Mouse (Mus musculus) hindbrain, embryonic 10.5 days (tissue): Measurements from ENCODE around the gene Epha7. TPM values are rescaled to one million over a fixed set of nuclear protein-coding genes. Genes with fewer than 3 reads are reported as not detected.

ENCODE experiments used
- DNase-seq: peaks from one replicate; pipeline ENCODE4 v3.0.0-alpha.2; 2017; ENCODE audit warnings: low spot score
- H3K27ac ChIP-seq: fragments of 300-500 bp; sonication (generic); 2 replicates; pipeline ENCODE4 v1.5.1; 2016; ENCODE audit warnings: mild to moderate bottlenecking, moderate library complexity
- H3K27me3 ChIP-seq: fragments of 300-500 bp; sonication (generic); 2 replicates; pipeline ENCODE4 v1.6.1; 2016; ENCODE audit warnings: mild to moderate bottlenecking; ENCODE audit not compliant: poor library complexity, insufficient read depth, severe bottlenecking
- H3K36me3 ChIP-seq: fragments of 300-500 bp; sonication (generic); 2 replicates; pipeline ENCODE4 v1.6.1; 2016; ENCODE audit warnings: mild to moderate bottlenecking, moderate library complexity
- H3K4me1 ChIP-seq: fragments of 300-500 bp; sonication (generic); replicated peaks from 2 replicates; pipeline ENCODE4 v1.6.1; 2016; ENCODE audit warnings: mild to moderate bottlenecking
- H3K4me3 ChIP-seq: fragments of 300-500 bp; sonication (generic); 2 replicates; pipeline ENCODE4 v1.5.1; 2016; ENCODE audit warnings: mild to moderate bottlenecking, moderate library complexity
- H3K9me3 ChIP-seq: fragments of 300-500 bp; sonication (generic); 2 replicates; pipeline ENCODE4 v1.6.1; 2016; ENCODE audit warnings: mild to moderate bottlenecking, moderate library complexity
- WGBS: fragments of 180-500 bp; shearing (Covaris S2); methylation state at CpG from one replicate; pipeline ENCODE4 v1.1.7; 2016; 5-methylcytosine and 5-hydroxymethylcytosine counted together
- polyA plus RNA-seq: library from polyadenylated mRNA; unstranded; fragments of >200 nt; fragmentation: Nextera tagmentation; extraction: Ambion mirVana; gene quantifications from 2 replicates; pipeline ENCODE4 v1.2.1, GENCODE M21; 2016

The Epha7 gene
- polyA plus RNA-seq, 1 experiment from 2014 or later = 49.7 TPM

DNA sequence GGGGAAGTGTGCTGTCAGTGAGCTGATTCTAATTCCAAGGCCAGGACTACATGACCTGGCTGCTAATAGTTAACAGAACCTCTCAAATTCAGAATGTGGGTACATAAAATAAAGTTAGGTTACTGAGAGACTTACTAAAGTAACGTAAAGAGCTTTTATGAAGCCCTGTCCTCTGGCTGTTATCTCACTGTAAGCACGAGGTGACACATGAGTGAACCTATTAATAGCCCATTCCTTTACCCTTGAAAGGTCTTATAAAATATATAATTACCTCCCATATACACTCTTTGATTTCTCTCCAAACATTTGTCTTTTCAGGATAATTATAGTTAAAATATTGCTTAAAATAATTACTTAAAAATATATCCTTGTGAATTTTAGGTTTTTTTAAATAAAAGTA lies 37.5 kb downstream of the Epha7 start:
- no peak for DNase-seq
- Histone ChIP-seq H3K27ac (no peak overlapping the region), H3K4me1 (no peaks in the 10 kb centered on the region), H3K27me3 (no peaks in the 10 kb centered on the region), H3K9me3 (no peaks in the 10 kb centered on the region), H3K36me3 (peaks cover 6% of the 10 kb centered on the region; the same call in 1 of the 2 replicates), H3K4me3 (no peak overlapping the region)
- WGBS = 94% methylated on average over 2 of the region's 2 CpGs

DNA sequence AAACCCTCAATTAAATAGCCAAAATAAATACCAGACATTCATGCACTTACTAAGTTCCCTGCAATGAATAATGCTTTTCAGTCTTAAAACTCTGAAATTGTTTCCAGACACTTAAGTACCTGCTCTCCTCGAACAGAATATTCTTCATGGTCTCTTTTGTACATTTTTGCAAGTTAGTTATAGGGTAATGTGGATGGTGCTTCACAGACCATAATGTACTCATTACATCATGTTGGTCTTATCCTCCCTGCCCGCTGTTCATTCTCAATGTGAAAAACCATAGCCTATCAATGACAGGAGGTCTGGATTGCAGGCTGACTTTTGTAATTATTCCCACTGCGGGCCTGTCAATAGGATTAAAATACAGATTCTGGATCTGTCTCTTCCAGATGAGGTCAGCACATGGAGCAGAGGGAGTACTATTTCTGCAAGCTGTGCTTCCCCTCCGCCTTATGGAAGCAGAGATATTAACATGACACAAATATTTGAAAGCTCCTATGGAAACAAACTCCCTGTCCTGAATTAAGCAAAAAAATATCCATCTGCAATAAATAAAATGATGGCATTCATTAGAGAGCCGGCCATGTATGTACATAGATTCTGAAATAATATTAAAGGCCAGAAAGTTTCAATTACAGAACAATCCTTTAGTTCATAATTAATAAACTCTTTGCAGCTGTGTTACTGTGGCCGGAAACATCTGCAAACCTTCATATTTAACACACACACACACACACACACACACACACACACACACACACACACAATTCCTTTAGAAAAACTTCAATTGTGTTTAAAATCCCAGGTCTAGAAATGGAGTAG lies 50.1 kb downstream of the Epha7 start:
- no peaks in the 10 kb centered on the region for H3K36me3 ChIP-seq
- H3K4me3 ChIP-seq = no peak overlapping the region
- H3K27ac ChIP-seq = no peak overlapping the region
- H3K9me3 ChIP-seq = no peaks in the 10 kb centered on the region
- WGBS = 89% methylated on average over 6 of the region's 6 CpGs
- DNase-seq = no peak
- no peaks in the 10 kb centered on the region for H3K4me1 ChIP-seq
- H3K27me3 ChIP-seq = no peaks in the 10 kb centered on the region

DNA sequence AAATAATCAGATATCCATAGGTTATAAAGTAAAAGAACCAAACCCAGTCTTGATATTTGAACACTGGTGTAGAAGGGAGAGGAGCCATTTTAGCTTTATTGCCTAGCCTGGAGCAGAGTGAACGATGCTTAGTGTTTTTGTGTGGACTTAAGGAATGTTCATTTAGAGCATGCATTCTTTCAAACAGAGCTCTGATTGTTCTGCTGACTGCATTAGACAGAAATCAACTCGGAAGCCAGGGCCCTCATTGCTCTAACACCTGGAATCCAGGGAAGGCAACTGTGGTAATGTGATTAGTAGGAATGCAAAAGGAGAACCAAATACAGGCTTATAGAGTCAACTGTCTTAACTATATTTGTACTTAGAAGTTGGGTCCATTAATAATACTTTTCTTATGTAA lies 53.5 kb downstream of the Epha7 start:
- Histone ChIP-seq H3K36me3 (peaks cover under 1% of the 10 kb centered on the region; the same call in 1 of the 2 replicates), H3K27me3 (no peaks in the 10 kb centered on the region), H3K4me3 (no peak overlapping the region), H3K27ac (no peak overlapping the region), H3K9me3 (no peaks in the 10 kb centered on the region), H3K4me1 (no peaks in the 10 kb centered on the region)
- no peak for DNase-seq
- whole genome bisulfite sequencing = 50% methylated on average over 2 of the region's 2 CpGs

DNA sequence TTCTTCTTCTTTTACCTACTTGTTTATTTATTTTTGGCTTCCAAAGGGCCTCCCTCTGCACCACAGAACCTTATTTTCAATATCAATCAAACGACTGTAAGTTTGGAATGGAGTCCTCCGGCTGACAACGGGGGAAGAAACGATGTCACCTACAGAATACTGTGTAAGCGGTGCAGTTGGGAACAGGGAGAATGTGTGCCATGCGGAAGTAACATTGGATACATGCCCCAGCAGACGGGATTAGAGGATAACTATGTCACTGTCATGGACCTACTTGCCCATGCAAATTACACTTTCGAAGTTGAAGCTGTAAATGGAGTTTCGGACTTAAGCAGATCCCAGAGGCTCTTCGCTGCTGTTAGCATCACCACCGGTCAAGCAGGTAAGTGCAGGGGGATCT lies 58.7 kb downstream of the Epha7 start:
- H3K4me1 ChIP-seq = no peaks in the 10 kb centered on the region
- no peaks in the 10 kb centered on the region for H3K9me3 ChIP-seq
- peaks cover 23% of the 10 kb centered on the region for H3K36me3 ChIP-seq
- 91% methylated on average over 11 of the region's 11 CpGs for WGBS
- H3K27me3 ChIP-seq = no peaks in the 10 kb centered on the region
- no peak overlapping the region for H3K4me3 ChIP-seq
- no peak overlapping the region for H3K27ac ChIP-seq
- DNase-seq = no peak

DNA sequence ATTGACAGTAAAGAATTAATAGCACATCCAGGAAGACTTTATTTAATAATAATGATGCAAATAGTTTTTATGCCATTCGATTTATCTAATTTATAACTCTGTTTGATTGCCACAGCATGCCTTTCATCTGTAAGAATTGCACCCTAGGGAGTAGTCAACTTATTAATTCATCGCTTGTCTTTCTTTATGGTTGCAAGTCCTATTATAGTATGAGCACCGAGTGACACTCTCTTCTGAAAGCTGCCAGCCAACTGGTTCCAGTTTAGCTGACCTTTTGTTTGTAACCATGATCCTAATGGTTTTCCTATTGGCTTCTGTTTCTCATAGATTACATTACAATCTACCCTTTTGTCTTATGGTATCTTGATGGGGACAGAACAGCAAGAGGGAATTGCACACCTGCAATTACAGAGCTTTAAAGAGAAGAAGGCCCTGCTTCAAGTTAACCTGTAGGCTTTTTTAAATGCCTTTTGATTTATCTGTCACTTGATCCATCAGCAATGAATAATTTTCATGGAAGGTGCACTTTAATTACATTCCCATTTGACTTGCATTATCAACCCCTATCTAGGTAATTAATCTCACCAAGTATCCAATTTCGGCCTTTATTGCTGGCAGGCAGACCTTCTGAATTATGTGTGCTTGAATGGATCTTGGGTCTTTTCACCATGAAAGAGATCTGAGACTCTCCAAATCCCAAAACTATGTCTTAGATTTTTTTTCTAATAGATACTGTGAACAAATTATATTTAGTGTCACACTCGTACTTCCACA lies 68.5 kb downstream of the Epha7 start:
- 55% methylated on average over 5 of the region's 5 CpGs for WGBS
- peaks cover 11% of the 10 kb centered on the region; the same call in 1 of the 2 replicates for H3K4me1 ChIP-seq
- H3K4me3 ChIP-seq = no peak overlapping the region
- no peaks in the 10 kb centered on the region for H3K9me3 ChIP-seq
- no peak overlapping the region for H3K27ac ChIP-seq
- no peaks in the 10 kb centered on the region for H3K27me3 ChIP-seq
- no peaks in the 10 kb centered on the region for H3K36me3 ChIP-seq
- no peak for DNase-seq

DNA sequence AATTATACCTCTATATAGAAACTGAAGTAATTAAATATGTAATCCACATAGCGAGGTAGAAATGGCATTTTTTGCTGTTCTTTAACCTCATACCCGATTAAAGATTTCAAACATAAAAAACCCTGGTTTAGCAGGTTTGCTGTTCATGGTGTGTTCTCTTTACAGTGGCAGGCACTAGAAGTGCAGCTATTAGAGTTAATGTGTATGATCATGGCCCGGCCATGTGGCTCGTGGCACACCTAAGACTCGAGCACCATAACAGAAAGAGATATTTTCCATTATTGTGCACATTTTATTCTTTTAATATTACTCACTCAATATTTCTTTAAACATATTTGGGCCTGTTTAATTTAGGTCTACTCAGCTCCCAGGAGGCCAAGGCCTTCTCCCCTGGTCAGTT lies 76.7 kb downstream of the Epha7 start:
- H3K27me3 ChIP-seq = no peaks in the 10 kb centered on the region
- H3K4me1 ChIP-seq = no peaks in the 10 kb centered on the region
- no peaks in the 10 kb centered on the region for H3K9me3 ChIP-seq
- DNase-seq = no peak
- H3K27ac ChIP-seq = no peak overlapping the region
- no peaks in the 10 kb centered on the region for H3K36me3 ChIP-seq
- H3K4me3 ChIP-seq = no peak overlapping the region
- 94% methylated on average over 5 of the region's 5 CpGs for WGBS

DNA sequence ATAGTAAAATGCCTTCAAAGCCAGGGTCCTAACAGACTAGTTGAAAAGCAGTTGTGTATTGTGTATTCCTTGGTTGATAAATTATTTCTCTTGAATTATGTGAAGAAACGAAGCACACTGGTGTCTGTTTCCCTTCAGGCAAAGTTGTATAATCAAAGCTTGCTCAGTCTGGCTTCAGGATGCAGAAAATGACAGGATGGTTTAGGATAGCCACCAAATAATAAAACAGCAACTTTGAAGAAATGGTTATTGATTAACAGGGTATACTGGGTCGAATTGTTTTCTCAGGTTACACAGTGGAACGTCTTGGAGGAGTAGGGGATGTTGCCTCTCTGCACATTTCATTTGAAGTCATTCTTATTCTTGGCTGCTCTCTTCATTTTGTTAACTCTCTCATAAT lies 77.2 kb downstream of the Epha7 start:
- no peaks in the 10 kb centered on the region for H3K9me3 ChIP-seq
- H3K36me3 ChIP-seq = no peaks in the 10 kb centered on the region
- H3K4me3 ChIP-seq = no peak overlapping the region
- H3K27ac ChIP-seq = no peak overlapping the region
- DNase-seq = no peak
- H3K27me3 ChIP-seq = no peaks in the 10 kb centered on the region
- WGBS = 71% methylated on average over 3 of the region's 3 CpGs
- H3K4me1 ChIP-seq = no peaks in the 10 kb centered on the region

DNA sequence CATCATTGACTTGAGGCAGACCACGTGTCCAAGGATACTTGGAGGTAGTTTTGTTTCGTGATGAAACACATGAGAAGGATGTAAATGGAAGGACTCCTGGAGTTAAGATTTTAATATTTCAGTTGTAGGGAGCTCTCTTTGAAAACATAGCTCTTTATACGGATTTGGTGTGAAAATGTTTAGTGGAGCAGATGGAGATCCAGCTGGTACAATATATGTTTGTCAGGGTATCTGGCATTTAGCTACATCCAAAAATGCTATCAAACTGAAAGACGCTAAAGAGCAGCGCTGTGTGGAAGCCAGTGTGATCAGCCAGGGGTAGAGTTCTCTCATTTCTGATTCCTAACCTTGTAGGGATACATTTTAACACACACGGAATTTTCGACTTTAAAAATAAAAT lies 82.5 kb downstream of the Epha7 start:
- H3K4me3 ChIP-seq = no peak overlapping the region
- DNase-seq = no peak
- H3K36me3 ChIP-seq = no peaks in the 10 kb centered on the region
- H3K4me1 ChIP-seq = no peaks in the 10 kb centered on the region
- WGBS = 93% methylated on average over 7 of the region's 7 CpGs
- no peaks in the 10 kb centered on the region for H3K27me3 ChIP-seq
- no peaks in the 10 kb centered on the region for H3K9me3 ChIP-seq
- H3K27ac ChIP-seq = no peak overlapping the region

DNA sequence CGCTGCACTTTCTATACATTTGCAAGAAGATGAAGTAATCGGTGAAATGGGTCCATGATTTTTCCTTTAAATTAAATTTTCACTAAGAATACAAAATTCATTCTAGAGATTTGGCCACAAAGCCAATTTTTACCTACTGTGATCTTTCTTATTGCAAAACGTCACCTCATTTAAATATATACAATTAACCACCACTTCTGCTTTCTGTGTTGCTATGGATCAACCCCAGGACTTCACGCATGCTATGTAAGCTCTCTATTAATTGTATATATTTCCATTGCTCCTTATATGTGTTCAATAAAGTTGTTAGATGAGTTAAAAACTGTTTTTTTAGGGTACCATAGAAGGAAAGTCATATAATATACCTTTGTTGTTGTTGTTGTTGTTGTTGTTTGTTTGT lies 86.4 kb downstream of the Epha7 start:
- Histone ChIP-seq H3K27me3 (no peaks in the 10 kb centered on the region), H3K9me3 (no peaks in the 10 kb centered on the region), H3K27ac (no peak overlapping the region), H3K4me3 (no peak overlapping the region), H3K36me3 (no peaks in the 10 kb centered on the region), H3K4me1 (no peaks in the 10 kb centered on the region)
- DNase-seq = no peak
- WGBS = 97% methylated on average over 4 of the region's 4 CpGs

DNA sequence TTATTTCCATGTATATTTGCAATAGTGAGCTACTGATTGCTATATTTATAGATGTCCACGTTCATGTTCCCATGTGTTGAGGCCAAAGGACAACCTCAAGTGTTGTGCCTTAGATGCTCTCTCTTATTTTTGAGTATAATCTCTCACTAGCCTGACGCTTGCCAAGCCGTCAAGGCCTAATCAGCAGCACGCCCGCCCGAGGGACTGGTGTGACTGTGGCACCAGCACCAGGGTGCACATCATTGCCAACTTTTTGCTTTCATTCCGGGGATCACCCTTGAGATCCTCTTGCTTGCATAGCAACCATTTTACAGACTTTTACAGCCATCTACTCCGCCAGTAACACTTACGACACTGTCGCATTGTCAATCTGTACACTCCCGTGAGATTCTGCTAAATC lies 86.9 kb downstream of the Epha7 start:
- H3K4me3 ChIP-seq = no peak overlapping the region
- H3K4me1 ChIP-seq = no peaks in the 10 kb centered on the region
- no peaks in the 10 kb centered on the region for H3K36me3 ChIP-seq
- H3K9me3 ChIP-seq = no peaks in the 10 kb centered on the region
- H3K27me3 ChIP-seq = no peaks in the 10 kb centered on the region
- DNase-seq = no peak
- WGBS = 95% methylated on average over 11 of the region's 11 CpGs
- no peak overlapping the region for H3K27ac ChIP-seq

DNA sequence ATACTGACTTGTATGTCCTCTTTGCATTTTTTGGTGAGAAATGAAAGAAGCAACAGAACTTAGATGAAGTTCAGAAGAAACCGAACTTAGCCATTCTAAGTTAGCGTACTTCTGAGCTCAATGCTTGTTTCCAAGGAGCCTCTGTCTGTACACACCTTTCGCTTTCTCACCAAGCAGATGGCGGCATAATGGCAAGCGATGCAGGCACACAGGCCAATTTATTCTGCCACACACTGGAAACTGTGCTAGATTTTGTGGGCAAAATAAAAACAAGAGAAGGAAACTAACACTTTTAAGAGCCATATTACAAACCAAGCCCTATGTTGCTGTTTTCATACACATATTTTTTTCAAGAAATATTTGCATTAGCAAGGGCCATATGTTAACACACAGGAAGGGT lies 88.6 kb downstream of the Epha7 start:
- no peak for DNase-seq
- no peak overlapping the region for H3K4me3 ChIP-seq
- no peaks in the 10 kb centered on the region for H3K4me1 ChIP-seq
- WGBS = 92% methylated on average over 5 of the region's 5 CpGs
- no peaks in the 10 kb centered on the region for H3K36me3 ChIP-seq
- no peaks in the 10 kb centered on the region for H3K27me3 ChIP-seq
- no peak overlapping the region for H3K27ac ChIP-seq
- no peaks in the 10 kb centered on the region for H3K9me3 ChIP-seq

DNA sequence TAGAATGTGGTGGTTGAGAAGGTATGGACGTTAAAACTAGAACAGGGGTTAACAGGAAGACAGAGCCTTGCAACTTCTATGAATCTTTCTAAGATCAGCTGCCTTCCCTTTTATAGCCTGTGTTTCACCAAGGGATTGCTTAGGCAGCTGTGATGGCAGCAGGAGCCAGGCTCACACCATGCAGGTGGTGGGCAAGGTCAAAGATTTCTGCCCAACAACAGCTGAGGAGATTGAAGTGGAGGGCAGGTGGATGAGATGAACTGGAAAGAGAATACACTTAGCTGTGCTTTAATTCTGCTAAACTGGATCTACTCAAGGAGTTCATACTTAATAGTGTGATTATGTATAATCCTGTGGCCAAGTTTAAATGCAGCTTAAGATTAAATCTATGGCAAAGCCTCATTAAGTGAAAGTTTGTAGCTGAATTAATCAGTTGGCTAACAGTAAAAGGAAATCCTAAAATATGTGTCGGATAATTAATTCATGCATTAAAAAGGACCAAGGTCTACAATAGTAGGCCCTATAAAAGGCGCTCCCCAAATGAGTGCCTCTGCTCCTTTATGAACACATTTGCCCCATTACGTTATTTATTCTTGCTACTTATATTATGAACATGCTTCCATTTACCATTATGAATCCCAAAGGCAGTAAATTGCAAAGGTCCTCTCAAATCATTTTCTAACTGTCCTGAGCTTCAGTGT lies 89.2 kb downstream of the Epha7 start:
- DNase-seq = no peak

DNA sequence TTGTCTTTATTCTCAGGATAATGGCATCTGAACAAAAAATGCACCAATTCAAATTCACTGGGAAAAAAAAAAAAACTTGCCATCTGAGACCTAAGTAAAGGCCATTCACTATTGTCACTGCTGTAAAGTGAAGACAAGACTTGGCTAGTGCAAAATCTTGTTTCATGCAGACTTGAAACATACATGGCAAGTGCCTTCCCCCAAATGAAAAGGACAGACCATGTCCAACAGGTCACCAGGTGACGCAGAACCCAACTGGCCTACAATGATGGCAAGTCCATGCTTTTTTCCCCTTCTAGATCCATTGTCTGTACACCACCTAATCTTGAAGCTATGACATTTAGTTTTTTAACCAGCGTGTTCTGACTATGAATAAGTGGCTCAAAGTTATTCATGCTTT lies 94.1 kb downstream of the Epha7 start:
- Histone ChIP-seq H3K36me3 (no peaks in the 10 kb centered on the region), H3K4me1 (no peaks in the 10 kb centered on the region), H3K27me3 (no peaks in the 10 kb centered on the region), H3K9me3 (no peaks in the 10 kb centered on the region), H3K4me3 (no peak overlapping the region), H3K27ac (no peak overlapping the region)
- 89% methylated on average over 2 of the region's 2 CpGs for WGBS
- DNase-seq = no peak

More for the DNA sequence above, 89.2 kb downstream of the Epha7 start:
- Histone ChIP-seq H3K27ac (no peak overlapping the region), H3K36me3 (no peaks in the 10 kb centered on the region), H3K27me3 (no peaks in the 10 kb centered on the region), H3K4me3 (no peak overlapping the region), H3K4me1 (no peaks in the 10 kb centered on the region), H3K9me3 (no peaks in the 10 kb centered on the region)
- WGBS = 89% methylated on average over 4 of the region's 4 CpGs
